Mouse (Mus musculus) MEL (cell line): ENCODE results near the gene St6galnac3. TPM values are rescaled to one million over a fixed set of nuclear protein-coding genes. Genes with fewer than 3 reads are reported as not detected.

ENCODE experiments used
- DNase-seq: peaks from one replicate; pipeline ENCODE4 v3.0.0; 2011; ENCODE audit warnings: low read depth, low spot score
- H3K27ac ChIP-seq: 2 replicates; pipeline ENCODE4 v1.5.1; 2012; ENCODE audit warnings: low read depth, mild to moderate bottlenecking, control low read depth, low read length, moderate library complexity; ENCODE audit not compliant: control insufficient read depth
- H3K27me3 ChIP-seq, 2 experiments: fragments of 150-350 bp in 1 of 2; sonication (generic) in 1 of 2; 2 replicates each; pipeline ENCODE4 v1.6.1; 2012; ENCODE audit warnings: low read length in 2 of 2, mild to moderate bottlenecking in 2 of 2, improper control_type of control experiment in 1 of 2, moderate library complexity in 1 of 2; ENCODE audit not compliant: insufficient read depth in 2 of 2, control insufficient read depth in 1 of 2
- H3K36me3 ChIP-seq, 2 experiments: 2 replicates each; pipeline ENCODE4 v1.6.1; 2012 to 2014; ENCODE audit warnings: low read length in 2 of 2, improper control_type of control experiment in 1 of 2, inconsistent platforms in 1 of 2, mild to moderate bottlenecking in 1 of 2; ENCODE audit not compliant: insufficient read depth in 2 of 2, control insufficient read depth in 1 of 2
- H3K4me1 ChIP-seq, 2 experiments: fragments of 150-350 bp in 1 of 2; sonication (generic) in 1 of 2; 2 replicates each; pipeline ENCODE4 v1.6.1; 2012; ENCODE audit warnings: low read length in 2 of 2, improper control_type of control experiment in 1 of 2, mild to moderate bottlenecking in 1 of 2; ENCODE audit not compliant: insufficient read depth in 2 of 2, control insufficient read depth in 1 of 2
- H3K4me3 ChIP-seq, 2 experiments: fragments of 150-350 bp in 1 of 2; sonication (generic) in 1 of 2; 2 replicates each; pipeline ENCODE4 v1.5.1; 2012; ENCODE audit warnings: low read depth in 2 of 2, low read length in 2 of 2, mild to moderate bottlenecking in 2 of 2, moderate library complexity in 2 of 2, control low read depth in 1 of 2, improper control_type of control experiment in 1 of 2; ENCODE audit not compliant: control insufficient read depth in 1 of 2, insufficient read depth in 1 of 2
- H3K79me2 ChIP-seq: 2 replicates; pipeline ENCODE4 v1.6.1; 2012; ENCODE audit warnings: mild to moderate bottlenecking, low read length, moderate library complexity; ENCODE audit not compliant: control insufficient read depth, poor library complexity, insufficient read depth
- H3K9ac ChIP-seq: 2 replicates; pipeline ENCODE4 v1.6.1; 2012; ENCODE audit warnings: low read depth, mild to moderate bottlenecking, control low read depth, low read length, moderate library complexity; ENCODE audit not compliant: control insufficient read depth, poor library complexity, severe bottlenecking
- H3K9me3 ChIP-seq: fragments of 150-350 bp; sonication (generic); replicated peaks from 2 replicates; pipeline ENCODE4 v1.6.1; 2012; ENCODE audit warnings: mild to moderate bottlenecking, low read length, improper control_type of control experiment, moderate library complexity; ENCODE audit not compliant: insufficient read depth
- BHLHE40 ChIP-seq: IDR thresholded peaks from 2 replicates; pipeline ENCODE4 v1.6.1; 2012; ENCODE audit warnings: low read depth, mild to moderate bottlenecking, inconsistent platforms, low read length, improper control_type of control experiment, borderline replicate concordance
- CHD1 ChIP-seq: IDR thresholded peaks from 2 replicates; pipeline ENCODE4 v1.6.1; 2012; ENCODE audit warnings: low read depth, mild to moderate bottlenecking, inconsistent platforms, low read length, improper control_type of control experiment
- CHD2 ChIP-seq: IDR thresholded peaks from 2 replicates; pipeline ENCODE4 v1.6.1; 2011; ENCODE audit warnings: low read length, improper control_type of control experiment
- E2F4 ChIP-seq: IDR thresholded peaks from 2 replicates; pipeline ENCODE4 v1.6.1; 2011; ENCODE audit warnings: low read depth, low read length, improper control_type of control experiment, borderline replicate concordance
- ELF1 ChIP-seq: IDR thresholded peaks from 2 replicates; pipeline ENCODE4 v1.6.1; 2014; ENCODE audit warnings: low read depth, mild to moderate bottlenecking, inconsistent platforms, low read length, improper control_type of control experiment, moderate library complexity
- ETS1 ChIP-seq: IDR thresholded peaks from 2 replicates; pipeline ENCODE4 v1.6.1; 2012; ENCODE audit warnings: low read depth, mild to moderate bottlenecking, inconsistent platforms, low read length, improper control_type of control experiment, moderate library complexity
- GABPA ChIP-seq: IDR thresholded peaks from 2 replicates; pipeline ENCODE4 v1.6.1; 2012; ENCODE audit warnings: low read depth, mild to moderate bottlenecking, inconsistent platforms, low read length, improper control_type of control experiment, moderate library complexity
- GATA1 ChIP-seq: IDR thresholded peaks from 2 replicates; pipeline ENCODE4 v1.6.1; 2011; ENCODE audit warnings: low read depth, low read length, improper control_type of control experiment
- JUND ChIP-seq: IDR thresholded peaks from 2 replicates; pipeline ENCODE4 v1.6.1; 2011; ENCODE audit warnings: low read depth, mild to moderate bottlenecking, improper control_type of control experiment, low read length
- KAT2A ChIP-seq: conservative IDR thresholded peaks from 2 replicates; pipeline ENCODE4 v1.6.1; 2012; ENCODE audit warnings: low read depth, low read length, improper control_type of control experiment, inconsistent platforms
- MAZ ChIP-seq: IDR thresholded peaks from 2 replicates; pipeline ENCODE4 v1.6.1; 2012; ENCODE audit warnings: low read depth, mild to moderate bottlenecking, inconsistent platforms, low read length, improper control_type of control experiment
- MXI1 ChIP-seq: IDR thresholded peaks from 2 replicates; pipeline ENCODE4 v1.6.1; 2011; ENCODE audit warnings: mild to moderate bottlenecking, low read depth, low read length, improper control_type of control experiment
- MYB ChIP-seq: IDR thresholded peaks from 2 replicates; pipeline ENCODE4 v1.6.1; 2011; ENCODE audit warnings: mild to moderate bottlenecking, low read depth, low read length, improper control_type of control experiment
- NRF1 ChIP-seq: IDR thresholded peaks from 2 replicates; pipeline ENCODE4 v1.6.1; 2014; ENCODE audit warnings: low read depth, mild to moderate bottlenecking, inconsistent platforms, low read length, improper control_type of control experiment, moderate library complexity; ENCODE audit not compliant: poor library complexity, insufficient read depth, severe bottlenecking
- POLR2AphosphoS2 ChIP-seq: IDR thresholded peaks from 2 replicates; pipeline ENCODE4 v1.6.1; 2011; ENCODE audit warnings: low read length, improper control_type of control experiment
- POLR2AphosphoS5 ChIP-seq: IDR thresholded peaks from 2 replicates; pipeline ENCODE4 v1.6.1; 2012; ENCODE audit warnings: low read depth, borderline replicate concordance, mild to moderate bottlenecking, inconsistent platforms, low read length, moderate library complexity, mixed read lengths
- RAD21 ChIP-seq: IDR thresholded peaks from 2 replicates; pipeline ENCODE4 v1.6.1; 2011; ENCODE audit warnings: mild to moderate bottlenecking, low read depth, low read length, improper control_type of control experiment
- RCOR1 ChIP-seq: IDR thresholded peaks from 2 replicates; pipeline ENCODE4 v1.6.1; 2012; ENCODE audit warnings: low read depth, mild to moderate bottlenecking, inconsistent platforms, low read length, improper control_type of control experiment
- SIN3A ChIP-seq: IDR thresholded peaks from 2 replicates; pipeline ENCODE4 v1.6.1; 2012; ENCODE audit warnings: low read length, improper control_type of control experiment, inconsistent platforms
- SMC3 ChIP-seq: IDR thresholded peaks from 2 replicates; pipeline ENCODE4 v1.6.1; 2011; ENCODE audit warnings: low read depth, low read length, improper control_type of control experiment
- TAL1 ChIP-seq: IDR thresholded peaks from 2 replicates; pipeline ENCODE4 v1.6.1; 2012; ENCODE audit warnings: mild to moderate bottlenecking, inconsistent platforms, low read length, moderate library complexity, mixed read lengths
- TCF12 ChIP-seq: IDR thresholded peaks from 2 replicates; pipeline ENCODE4 v1.6.1; 2014; ENCODE audit warnings: low read depth, mild to moderate bottlenecking, inconsistent platforms, low read length, improper control_type of control experiment, moderate library complexity
- USF1 ChIP-seq: IDR thresholded peaks from 2 replicates; pipeline ENCODE4 v1.6.1; 2014; ENCODE audit warnings: low read depth, mild to moderate bottlenecking, inconsistent platforms, low read length, improper control_type of control experiment, moderate library complexity
- USF2 ChIP-seq, 2 experiments: IDR thresholded peaks; 2 replicates each; pipeline ENCODE4 v1.6.1; 2011 to 2012; ENCODE audit warnings: improper control_type of control experiment in 2 of 2, low read length in 2 of 2, borderline replicate concordance in 1 of 2, inconsistent platforms in 1 of 2, low read depth in 1 of 2, mild to moderate bottlenecking in 1 of 2; ENCODE audit not compliant: insufficient read depth in 1 of 2
- ZC3H11A ChIP-seq: IDR thresholded peaks from 2 replicates; pipeline ENCODE4 v1.6.1; 2012; ENCODE audit warnings: low read depth, mild to moderate bottlenecking, inconsistent platforms, low read length, improper control_type of control experiment
- ZKSCAN1 ChIP-seq: IDR thresholded peaks from 2 replicates; pipeline ENCODE4 v1.6.1; 2012; ENCODE audit warnings: low read depth, mild to moderate bottlenecking, inconsistent platforms, low read length, improper control_type of control experiment, moderate library complexity
- ZMIZ1 ChIP-seq: IDR thresholded peaks from 2 replicates; pipeline ENCODE4 v1.6.1; 2012; ENCODE audit warnings: low read depth, mild to moderate bottlenecking, inconsistent platforms, low read length, improper control_type of control experiment, moderate library complexity
- ZNF384 ChIP-seq: IDR thresholded peaks from 2 replicates; pipeline ENCODE4 v1.6.1; 2012; ENCODE audit warnings: low read depth, mild to moderate bottlenecking, inconsistent platforms, low read length, improper control_type of control experiment
- polyA plus RNA-seq, 2 experiments: library from polyadenylated mRNA; stranded (reverse) in 1 of 2; unstranded in 1 of 2; fragments of >175 nt in 1 of 2; fragments of >200 nt in 1 of 2; gene quantifications; 2 replicates each; pipeline versions ENCODE4 v1.2.1 to v1.2.4; 2012; ENCODE audit warnings: low replicate concordance in 2 of 2, low read depth in 1 of 2; ENCODE audit not compliant: insufficient read length in 2 of 2, insufficient read depth in 1 of 2, missing spikeins in 1 of 2
- total RNA-seq: library from RNA; depleted of rRNA; stranded (reverse); fragments of 300-350 nt; gene quantifications from 2 replicates; pipeline ENCODE4 v1.2.3, GENCODE M21; 2012

St6galnac3 gene
- total and polyA plus RNA-seq, 3 experiments = 7.8 to 11.4 TPM; not detected in 1

- no peak for TF ChIP-seq E2F4
Observed at GRCm38 (mm10) chr3:153764760-153765159, 39.8 kb upstream of the St6galnac3 start (continued).

GRCm38 (mm10) chr3:153761171-153761570 lies 36.2 kb upstream of the St6galnac3 start:
- Histone ChIP-seq H3K9ac (no peak overlapping the region), H3K27me3 (no peaks in the 10 kb centered on the region), H3K4me1 (peaks cover 45 to 83% of the 10 kb centered on the region in 2 experiments), H3K4me3 (no peak overlapping the region), H3K9me3 (no peaks in the 10 kb centered on the region), H3K27ac (no peak overlapping the region), H3K36me3 (peaks cover 0 to 58% of the 10 kb centered on the region in 2 experiments; a peak in 2 of 4 replicates), H3K79me2 (no peaks in the 10 kb centered on the region)
- DNase-seq = no peak
- no peak for TF ChIP-seq TCF12
- no peak for TF ChIP-seq CHD2
- no peak for TF ChIP-seq USF1
- TF ChIP-seq BHLHE40 = no peak
- TF ChIP-seq ETS1 = no peak
- no peak for TF ChIP-seq E2F4
- no peak for TF ChIP-seq JUND
- no peak for TF ChIP-seq GABPA
- no peak for TF ChIP-seq NRF1
- TF ChIP-seq MAZ = no peak
- TF ChIP-seq ZC3H11A = no peak
- no peak for TF ChIP-seq ZMIZ1
- TF ChIP-seq MYB = no peak
- no peak for TF ChIP-seq USF2 (IDR thresholded peaks at IDR 0.05; ENCODE audit: borderline replicate concordance in 1 of 2, insufficient read depth in 1 of 2, low read depth in 1 of 2, low read length in 2 of 2)
- TF ChIP-seq SMC3 = no peak

- Histone ChIP-seq H3K9me3 (no peaks in the 10 kb centered on the region), H3K4me3 (no peak overlapping the region), H3K4me1 (peaks cover 35 to 74% of the 10 kb centered on the region in 2 experiments), H3K36me3 (peaks cover 0 to 49% of the 10 kb centered on the region in 2 experiments; a peak in 2 of 4 replicates), H3K27ac (peak overlapping the region; percentile 69), H3K9ac (no peak overlapping the region), H3K79me2 (no peaks in the 10 kb centered on the region), H3K27me3 (no peaks in the 10 kb centered on the region)
- DNase-seq = peak; percentile 39
- TF ChIP-seq RAD21 = no peak
- TF ChIP-seq NRF1 = no peak
- no peak for TF ChIP-seq MYB
- TF ChIP-seq RCOR1 = peak; percentile 51; the same call in 1 of the 2 replicates
- TF ChIP-seq CHD2 = no peak
- TF ChIP-seq USF1 = no peak
- no peak for TF ChIP-seq ZC3H11A
- no peak for TF ChIP-seq JUND
- TF ChIP-seq ELF1 = no peak
- no peak for TF ChIP-seq ZKSCAN1
- no peak for TF ChIP-seq CHD1
- TF ChIP-seq TAL1 = peak; percentile 45
- TF ChIP-seq SMC3 = no peak
- TF ChIP-seq POLR2AphosphoS5 = no peak
- no peak for TF ChIP-seq MAZ
- peak; percentile 57; the same call in 1 of the 2 replicates for TF ChIP-seq ETS1
- no peak for TF ChIP-seq ZMIZ1
- TF ChIP-seq GABPA = no peak
- no peak for TF ChIP-seq MXI1
- TF ChIP-seq POLR2AphosphoS2 = no peak
- TF ChIP-seq KAT2A = no peak
- TF ChIP-seq BHLHE40 = no peak
- peak; percentile 70 for TF ChIP-seq GATA1
- no peak for TF ChIP-seq SIN3A
- TF ChIP-seq ZNF384 = peak; percentile 70
Observed at GRCm38 (mm10) chr3:153759269-153759668, 34.3 kb upstream of the St6galnac3 start.
